Mouse (Mus musculus) right cerebral cortex, postnatal 14 days (tissue): ENCODE results near the gene Aqp1.

ENCODE experiments used
- DNase-seq: peaks from one replicate; pipeline ENCODE4 v3.0.0; 2022

The Aqp1 gene

DNA sequence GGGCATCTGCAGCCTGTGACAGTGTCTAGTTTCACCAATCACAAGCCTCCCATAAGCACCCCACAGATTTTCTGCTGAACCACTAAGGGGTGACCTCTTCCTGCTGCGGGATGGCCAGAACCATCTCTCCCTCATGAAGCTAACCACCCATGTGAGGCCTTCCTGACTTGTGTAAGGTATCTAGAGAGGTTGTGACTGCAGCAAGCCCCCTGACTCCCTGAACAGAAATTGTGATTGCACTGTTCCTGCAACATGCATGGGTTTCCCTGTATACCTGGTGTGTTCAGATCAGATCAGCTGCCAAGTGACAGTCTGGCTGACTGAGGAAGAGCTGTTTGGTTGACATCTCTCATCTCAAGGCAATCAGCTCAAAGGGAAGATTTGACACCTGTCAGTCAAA is 26.4 kb downstream of the Aqp1 start:
- DNase-seq = no peak

GRCm38 (mm10) chr6:55367126-55367525 is 30.9 kb downstream of the Aqp1 start:
- DNase-seq = no peak

DNA sequence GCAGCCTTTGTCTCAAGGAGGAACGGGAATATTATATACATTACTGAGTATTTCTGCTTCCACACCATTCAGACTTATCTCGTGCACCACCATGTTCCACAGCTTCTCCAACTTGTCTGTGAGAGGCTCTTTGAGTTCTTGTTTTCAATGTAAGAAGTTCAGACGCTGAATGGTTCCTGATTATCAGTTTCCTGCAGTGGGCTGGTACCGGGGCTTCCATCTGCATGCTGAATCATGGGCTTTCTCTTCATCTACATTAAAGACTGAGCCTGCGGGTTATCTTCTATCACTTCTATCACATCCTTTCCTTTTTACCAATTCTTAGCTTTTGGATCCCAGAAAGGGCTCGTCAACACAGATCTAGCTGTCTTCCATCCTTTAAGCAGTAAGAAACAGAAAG is 34.6 kb downstream of the Aqp1 start:
- DNase-seq = no peak

DNA sequence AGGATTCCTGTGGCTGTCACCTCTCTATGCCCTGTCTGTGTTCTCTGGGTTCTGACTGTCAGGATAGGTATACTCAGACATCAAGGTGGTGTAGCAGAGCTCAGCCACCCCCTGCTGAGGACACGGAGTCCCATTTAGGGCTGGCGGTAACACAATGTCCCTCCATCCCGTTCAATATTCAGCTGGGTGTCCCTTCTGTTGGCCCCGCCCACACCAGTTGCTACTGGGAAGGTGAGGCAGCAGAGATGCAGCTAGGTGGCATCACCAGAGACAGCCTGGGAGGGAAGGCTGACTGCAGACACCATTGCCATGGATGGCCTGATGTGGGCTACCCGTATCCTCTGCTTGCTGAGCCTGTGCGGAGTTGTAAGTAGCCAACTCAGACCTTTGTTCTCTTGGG is 39.8 kb downstream of the Aqp1 start, which contains the start of gene Ghrhr:
Gene Ghrhr (plus strand): TSS at position 220 of the 400 bp plus-strand sequence.
- DNase-seq = no peak

- no peak for DNase-seq
Observed at GRCm38 (mm10) chr6:55376511-55376910, 40.3 kb downstream of the Aqp1 start.

DNA sequence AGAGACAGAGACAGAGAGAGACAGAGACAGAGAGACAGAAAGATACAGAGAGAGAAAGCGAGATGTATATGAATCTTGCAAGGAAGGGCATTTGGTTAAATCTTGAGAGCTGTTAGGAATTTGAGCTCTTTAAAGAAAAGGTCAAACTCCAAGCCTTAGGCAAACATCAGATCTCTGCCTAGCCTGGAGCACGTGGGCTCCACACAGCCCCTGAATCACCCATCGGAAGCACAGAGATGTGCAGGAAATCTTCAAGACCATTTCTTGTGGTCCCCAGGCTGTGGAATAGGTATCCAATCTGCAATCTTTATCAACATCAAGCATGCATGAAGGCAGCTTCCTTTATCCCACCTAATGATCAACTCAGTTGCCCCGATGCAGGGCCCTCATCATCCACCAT is 41.2 kb downstream of the Aqp1 start:
- no peak for DNase-seq

DNA sequence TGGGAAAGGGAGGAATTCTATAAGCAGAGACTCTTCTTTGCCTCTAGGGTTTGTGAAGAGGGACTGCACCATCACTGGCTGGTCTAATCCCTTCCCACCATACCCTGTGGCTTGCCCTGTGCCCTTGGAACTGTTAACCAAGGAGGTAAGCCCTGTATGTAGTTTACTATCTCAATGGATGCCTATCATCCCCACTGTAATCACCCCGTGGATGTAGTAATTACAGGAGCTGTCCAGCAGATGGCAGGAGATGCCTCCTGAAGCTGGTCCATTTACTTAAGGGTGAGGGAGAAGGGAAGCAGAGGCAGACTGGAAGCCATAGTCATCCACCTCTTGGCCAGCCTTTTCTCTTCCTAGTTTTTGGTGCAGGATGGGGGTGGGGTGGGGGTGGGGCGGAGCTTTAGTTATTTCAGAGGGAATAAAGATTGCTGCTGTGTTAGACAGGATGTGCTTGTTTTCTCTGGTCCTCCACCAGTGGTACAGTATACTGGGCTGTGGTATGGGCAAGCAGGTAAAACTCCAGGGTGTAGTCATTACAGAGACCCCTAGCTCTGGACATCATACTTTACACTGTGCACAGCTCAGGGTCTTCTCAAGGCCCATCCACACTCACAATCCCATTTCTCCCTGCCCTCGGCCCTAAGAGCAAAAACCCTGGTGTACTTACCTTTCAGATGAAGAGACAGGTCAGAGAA is 43.6 kb downstream of the Aqp1 start:
- DNase-seq = peak; percentile 51

DNA sequence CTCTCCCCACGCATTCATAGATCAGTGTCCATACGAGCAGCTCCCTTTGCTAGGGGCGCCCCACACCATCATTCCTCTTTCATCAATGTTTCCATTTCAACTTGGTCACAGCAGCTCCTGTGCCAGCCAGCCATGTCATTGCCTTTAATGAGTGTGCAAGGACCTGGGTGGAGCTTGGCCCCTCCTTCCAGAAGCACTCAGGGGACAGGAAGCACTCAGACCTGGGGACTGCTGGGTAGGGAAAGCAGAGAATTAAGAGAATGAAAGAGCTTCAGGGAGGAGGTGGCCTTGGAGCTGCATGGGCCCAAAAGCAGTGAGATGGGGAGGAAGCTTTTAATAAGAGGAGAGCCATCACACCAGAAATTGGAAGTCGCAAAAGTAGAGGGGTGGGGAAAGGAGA is 45.7 kb downstream of the Aqp1 start:
- DNase-seq = no peak

GRCm38 (mm10) chr6:55383897-55384296 is 47.7 kb downstream of the Aqp1 start:
- peak; percentile 61 for DNase-seq

GRCm38 (mm10) chr6:55384356-55384951 is 48.2 kb downstream of the Aqp1 start:
- DNase-seq = no peak

DNA sequence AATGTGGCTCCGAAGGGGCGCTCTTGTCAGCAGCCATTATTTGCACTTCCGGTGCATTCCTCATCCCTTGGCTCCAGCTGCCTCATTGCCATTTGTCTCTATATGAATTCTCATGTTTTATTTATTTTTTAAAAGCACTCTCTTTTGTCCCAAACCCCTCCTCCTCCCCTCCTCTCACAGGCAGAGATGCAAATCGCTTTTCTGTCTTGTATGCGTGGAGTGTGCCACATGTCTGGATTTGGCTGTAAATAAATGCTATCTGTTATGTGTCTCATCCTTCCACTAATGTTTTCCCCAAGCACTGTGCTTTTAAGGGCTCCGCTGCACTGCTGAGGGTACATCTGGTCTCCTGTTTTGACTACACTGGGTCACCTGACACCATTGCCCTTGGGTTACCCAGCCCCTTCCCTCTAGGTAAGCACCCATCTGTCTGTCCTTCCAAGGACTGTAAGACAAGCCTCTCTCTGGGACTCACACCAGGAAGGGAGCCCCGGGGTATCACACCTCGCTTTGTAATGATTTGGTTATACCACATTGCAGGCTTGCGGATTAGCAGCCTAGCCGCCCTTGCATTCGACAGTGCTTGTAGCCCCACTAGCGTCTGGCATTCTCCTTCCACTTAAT is 52.4 kb downstream of the Aqp1 start:
- no peak for DNase-seq

GRCm38 (mm10) chr6:55389321-55389720 is 53.1 kb downstream of the Aqp1 start:
- no peak for DNase-seq

DNA sequence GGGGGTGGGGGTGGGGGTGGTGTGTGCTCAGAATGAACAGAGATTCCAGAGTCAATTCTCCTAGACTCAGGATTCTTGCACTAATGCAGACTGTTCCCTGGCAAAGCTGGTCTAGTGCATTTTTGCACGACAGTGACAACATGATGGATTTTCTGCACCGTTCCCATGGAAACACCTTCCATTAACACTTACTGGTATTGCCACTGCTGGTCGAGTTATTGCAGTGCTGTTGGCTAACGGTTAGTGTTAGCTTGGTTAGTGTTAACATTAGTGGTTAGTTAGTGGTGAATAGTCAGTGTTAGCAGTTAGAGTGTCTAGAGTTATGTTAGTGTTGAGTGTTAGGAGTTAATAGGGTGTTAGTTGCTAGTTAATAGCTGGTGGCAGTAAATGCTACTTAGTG is 55.6 kb downstream of the Aqp1 start:
- no peak for DNase-seq

GRCm38 (mm10) chr6:55392453-55392852 is 56.2 kb downstream of the Aqp1 start:
- DNase-seq = peak; percentile 83

DNA sequence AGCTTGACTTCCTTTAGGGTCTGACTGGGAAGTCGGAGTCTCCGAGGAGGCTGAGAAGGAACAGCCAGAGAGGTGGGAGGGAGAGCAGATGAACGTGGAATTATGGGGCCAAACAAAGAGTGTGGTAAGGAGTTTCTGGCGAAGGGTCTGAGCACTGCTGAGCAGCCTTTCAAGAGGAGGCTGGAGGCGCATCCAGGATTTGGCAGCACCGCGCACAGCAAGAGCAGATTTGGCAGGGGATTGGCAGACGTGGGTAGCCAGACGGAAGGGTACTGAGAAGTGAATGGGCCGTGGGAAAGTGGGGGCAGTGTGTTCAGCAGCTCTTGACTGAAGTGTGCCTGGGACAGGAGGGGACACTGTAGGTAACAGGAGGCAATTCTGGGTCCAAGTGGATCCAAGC is 58.6 kb downstream of the Aqp1 start:
- DNase-seq = peak; percentile 54

DNA sequence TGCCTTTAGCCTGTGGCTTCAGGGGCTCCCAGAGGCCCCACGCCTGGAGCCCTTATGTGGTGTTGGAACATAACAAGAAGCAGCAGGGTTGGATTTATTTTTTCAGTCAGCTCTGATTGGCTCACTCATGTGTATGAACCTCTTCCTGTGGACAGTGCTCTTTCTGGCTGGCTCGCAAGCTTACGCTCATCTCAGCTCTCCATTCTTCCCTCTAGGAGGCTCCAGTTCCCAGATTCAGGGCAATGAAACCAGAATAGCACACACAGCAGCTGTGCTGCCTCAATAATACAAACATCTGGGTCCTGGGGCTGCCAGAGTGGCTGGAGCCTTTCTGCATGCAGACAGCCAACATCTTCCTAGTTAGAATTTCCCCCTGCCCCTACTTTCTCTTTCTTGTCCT is 59.9 kb downstream of the Aqp1 start:
- DNase-seq = no peak

DNA sequence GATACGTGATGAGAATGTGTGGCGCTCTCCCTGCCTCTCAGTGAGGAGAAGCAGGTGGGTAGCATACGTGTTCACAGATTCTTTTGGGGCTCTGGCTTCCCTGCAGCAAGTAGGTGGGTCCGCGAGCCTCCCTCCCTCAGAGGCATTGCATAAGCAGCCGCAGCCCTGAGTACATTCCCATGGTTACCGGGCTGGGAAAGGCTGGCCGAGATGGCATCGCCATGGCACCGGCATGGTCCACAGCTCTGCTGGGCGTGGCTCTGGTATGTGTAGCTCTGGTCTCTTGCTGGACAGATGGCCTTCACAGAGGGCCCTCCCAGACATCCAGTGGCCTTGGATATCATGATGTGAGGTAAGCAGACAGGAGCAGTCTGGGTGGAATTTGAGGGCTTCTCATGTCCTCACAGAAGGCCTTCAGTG is 60.4 kb downstream of the Aqp1 start:
- peak; percentile 79 for DNase-seq
